Mouse (Mus musculus) heart, postnatal 0 days (tissue): ENCODE measurements at regions not wholly inside any gene's neighbourhood (a gene's known extent, or its start where the extent isn't known, plus 50 kb on each side); places are given as distances from the start of the nearest gene placed in this dataset.

Source experiments
- CTCF ChIP-seq: IDR thresholded peaks from 2 replicates; pipeline ENCODE4 v1.5.1; 2016; ENCODE audit warnings: antibody characterized with exemption, control low read depth, low read depth
- EP300 ChIP-seq: IDR thresholded peaks from 2 replicates; pipeline ENCODE4 v1.6.1; 2016; ENCODE audit warnings: antibody characterized with exemption, low read depth

- no peak for TF ChIP-seq EP300
- TF ChIP-seq CTCF = peak; percentile 33
These were observed 149.6 kb upstream of the Rtl1 start for GRCm38 (mm10) chr12:109749711-109750243.
